Mouse (Mus musculus) urinary bladder, postnatal 14 days (tissue): ENCODE measurements around the gene Pus7.
"Not testable (repeated sequence)": the region's sequence is repeated elsewhere in the genome, so short reads cannot be mapped to it uniquely, and the experiment has no call there.

Source experiments
- DNase-seq: peaks from one replicate; pipeline ENCODE4 v3.0.0; 2021; ENCODE audit warnings: low spot score

Gene Pus7

DNA sequence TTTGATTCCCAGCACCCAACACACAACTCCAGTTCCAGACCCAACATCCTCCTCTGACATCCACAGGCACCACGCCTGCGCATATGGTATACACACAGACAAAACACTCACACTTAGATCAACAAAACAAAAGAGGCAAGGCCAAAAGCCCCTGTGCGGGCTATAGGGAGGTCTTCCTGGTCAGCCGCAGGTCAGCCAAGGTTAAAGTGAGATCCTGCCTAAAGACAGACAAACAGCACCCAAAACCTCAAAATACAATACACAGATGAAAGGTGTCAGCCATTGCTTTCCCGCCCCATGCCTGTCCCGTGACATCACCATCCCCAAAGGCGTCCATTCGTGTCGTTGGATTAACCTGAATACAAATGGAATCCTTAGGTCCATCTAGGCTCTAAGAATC, 27.9 kb downstream of the Pus7 start:
- DNase-seq, result no peak

GRCm38 (mm10) chr5:23749882-23750281, 33.6 kb downstream of the Pus7 start:
- DNase-seq, result no peak

DNA sequence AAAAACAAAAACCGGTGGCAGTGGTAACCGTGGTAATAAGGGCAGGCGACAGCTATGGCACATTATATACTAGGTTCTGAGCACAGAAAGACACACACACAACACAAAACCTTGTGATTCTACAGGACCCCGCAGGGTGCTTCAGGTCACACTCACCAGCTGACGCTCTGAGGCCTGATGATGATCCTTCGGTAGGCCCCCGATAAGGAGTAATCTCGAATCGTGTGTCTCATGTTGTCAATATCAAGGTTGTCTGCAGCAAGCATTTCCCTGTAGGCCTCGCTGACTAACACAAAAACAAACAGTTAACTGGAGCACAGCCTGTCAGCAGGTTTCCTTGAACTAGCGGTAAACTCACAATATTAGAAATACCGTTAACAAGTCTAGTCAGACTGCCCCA, 40.2 kb downstream of the Pus7 start:
- DNase-seq, result no peak

DNA sequence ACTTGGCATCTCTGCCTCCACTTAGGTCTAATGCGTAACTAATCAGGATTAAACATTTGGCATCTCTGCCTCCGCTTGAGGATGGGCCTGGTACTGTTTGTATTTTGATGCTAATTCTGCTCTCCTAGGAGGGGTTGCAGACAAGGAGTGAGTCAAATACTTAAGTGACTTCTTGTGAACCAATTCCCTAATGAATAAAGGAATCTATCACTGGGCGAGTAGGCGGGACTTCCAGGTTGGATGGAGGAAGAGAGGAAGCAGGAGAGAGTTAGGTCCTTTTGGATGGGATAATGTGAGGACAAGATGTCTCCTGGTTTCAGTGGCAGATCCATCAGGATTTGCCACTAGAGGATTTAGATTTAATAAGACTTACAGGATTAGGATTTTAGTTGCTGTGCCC, 46.4 kb downstream of the Pus7 start:
- no peak for DNase-seq

- peak; percentile 33 for DNase-seq
Measured at GRCm38 (mm10) chr5:23736366-23736765, 47.1 kb downstream of the Pus7 start.

DNA sequence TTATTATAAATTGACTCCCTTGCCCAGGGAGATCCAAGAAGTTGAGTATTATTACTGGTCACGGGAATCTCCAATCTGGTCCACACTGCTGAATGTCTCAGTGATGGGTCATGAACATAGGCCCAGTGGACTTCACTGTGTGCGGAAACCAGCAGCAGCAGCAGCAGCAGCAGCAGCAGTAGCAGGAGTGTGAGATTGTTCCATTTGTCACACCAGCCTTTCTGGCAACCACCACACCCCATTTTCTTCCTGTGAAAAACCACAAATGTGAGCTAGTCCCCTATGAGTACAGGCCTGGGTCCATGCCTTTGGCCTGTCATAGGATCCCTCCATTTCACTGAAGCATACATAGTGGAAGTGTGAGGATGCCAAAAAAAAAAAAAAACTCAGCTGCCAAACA, 61.6 kb downstream of the Pus7 start:
- DNase-seq, result no peak

- DNase-seq, result no peak
Measured at GRCm38 (mm10) chr5:23718881-23719328, 64.6 kb downstream of the Pus7 start.

DNA sequence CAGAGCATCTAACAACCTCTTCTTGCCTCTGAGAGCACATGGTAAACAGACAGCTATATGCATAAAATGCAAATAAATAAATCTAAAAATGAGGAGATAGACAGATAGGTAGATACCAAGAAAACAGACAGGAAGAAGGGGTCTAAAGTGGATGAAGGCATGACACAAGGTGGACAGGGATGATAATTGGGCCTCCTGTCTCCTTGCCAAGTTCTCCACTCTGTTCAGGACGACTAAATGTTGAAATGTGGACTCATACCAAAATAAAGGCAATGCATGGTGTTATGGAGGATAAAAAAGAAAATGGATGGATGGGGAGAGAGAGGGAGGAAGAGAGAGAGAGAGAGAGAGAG, 65.4 kb downstream of the Pus7 start:
- DNase-seq, result no peak

DNA sequence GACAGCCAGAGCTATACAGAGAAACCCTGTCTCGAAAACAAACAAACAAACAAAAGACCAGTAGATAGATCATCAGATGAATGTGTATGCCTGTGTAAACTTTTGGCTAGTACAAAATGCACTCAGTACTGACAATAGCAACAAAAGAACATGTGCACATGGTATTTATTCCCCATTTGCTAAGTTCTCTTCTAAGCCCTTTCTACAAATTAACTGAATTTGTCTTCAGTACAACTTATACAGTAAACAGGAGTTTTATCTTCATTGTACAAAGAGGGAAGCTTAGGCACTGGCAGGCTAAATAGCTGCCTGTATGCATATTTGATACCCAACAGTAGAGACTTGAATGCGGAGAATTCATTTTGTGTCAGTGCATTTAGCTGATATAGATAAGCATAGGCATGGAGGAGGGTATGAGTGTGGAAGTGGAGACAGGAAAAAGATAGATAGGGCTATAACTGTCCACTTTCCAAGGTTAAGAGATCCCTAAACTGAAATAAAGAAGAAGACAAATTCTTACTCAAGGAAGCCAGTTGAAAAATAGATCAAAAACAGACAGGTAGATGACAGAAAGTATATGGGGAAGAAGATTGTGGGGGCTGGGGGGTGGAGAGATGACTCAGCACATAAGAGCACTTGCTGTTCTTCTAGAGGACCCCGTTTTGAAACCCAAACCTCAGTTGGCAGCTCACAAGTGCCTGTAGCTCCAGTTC, 65.9 kb downstream of the Pus7 start:
- no peak for DNase-seq

- DNase-seq, result no peak
Measured at GRCm38 (mm10) chr5:23713401-23714335, 69.8 kb downstream of the Pus7 start.

DNA sequence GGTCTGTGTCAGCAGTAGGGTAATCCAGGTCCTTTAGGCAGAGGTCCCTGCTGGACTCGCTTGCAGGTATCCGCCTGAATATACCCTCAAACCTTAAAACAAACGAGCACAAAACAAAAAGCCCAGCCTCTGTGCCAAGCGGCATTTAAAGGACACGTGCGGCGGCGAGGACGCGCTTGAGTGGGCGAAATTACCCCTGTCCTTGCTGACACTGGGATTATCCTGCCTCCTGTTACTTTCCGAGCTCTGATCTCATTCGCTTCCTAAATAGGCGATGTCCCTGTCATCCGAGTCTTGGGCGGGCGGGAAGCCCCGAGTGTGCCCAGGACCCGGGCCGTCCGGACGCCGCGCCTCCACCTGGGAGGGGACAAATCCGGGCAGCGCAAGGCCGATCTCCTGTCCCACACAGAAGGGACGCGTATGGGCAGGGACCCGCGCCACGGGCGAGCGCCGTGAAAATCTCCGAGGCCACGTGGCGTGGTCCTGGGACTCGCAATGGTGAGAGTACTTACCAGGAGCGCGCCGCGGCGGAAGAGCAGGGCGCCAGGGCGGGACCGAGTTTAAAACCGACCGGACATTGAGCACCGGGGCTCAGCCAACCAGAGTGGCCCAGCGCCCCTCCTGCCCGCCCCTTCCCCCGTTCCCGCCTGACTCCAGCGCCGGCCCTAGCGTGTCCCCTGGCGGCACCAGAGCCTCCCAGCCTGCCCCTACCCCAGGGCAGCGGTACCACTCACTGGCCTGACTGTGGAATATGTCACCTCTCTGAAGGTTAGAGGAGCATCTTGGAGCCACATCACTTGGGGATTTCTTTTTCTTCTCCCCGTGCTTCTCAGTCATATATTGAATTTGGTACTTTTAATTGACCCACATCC, 71.1 kb downstream of the Pus7 start:
- peak; percentile 80 for DNase-seq

DNA sequence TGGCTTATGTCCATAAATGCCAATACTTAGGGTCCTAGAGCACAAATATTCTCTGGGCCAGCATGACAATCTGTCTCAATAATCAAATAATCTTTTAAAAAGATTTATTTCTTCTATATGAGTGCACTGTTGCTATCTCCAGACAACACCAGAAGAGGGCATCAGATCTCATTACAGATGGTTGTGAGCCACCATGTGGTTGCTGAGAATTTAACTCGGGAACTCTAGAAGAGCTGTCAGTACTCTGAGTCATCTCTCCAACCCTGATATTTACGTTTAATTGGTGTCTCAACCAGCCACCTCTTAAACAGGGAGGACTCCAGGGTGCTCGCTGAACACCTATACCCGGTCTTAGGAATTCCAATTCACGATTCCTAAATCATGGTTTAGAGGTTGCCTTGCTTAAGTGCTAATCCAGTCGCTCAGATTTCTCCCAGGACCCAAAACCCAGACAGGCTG, 71.8 kb downstream of the Pus7 start:
- not testable (repeated sequence) for DNase-seq

DNA sequence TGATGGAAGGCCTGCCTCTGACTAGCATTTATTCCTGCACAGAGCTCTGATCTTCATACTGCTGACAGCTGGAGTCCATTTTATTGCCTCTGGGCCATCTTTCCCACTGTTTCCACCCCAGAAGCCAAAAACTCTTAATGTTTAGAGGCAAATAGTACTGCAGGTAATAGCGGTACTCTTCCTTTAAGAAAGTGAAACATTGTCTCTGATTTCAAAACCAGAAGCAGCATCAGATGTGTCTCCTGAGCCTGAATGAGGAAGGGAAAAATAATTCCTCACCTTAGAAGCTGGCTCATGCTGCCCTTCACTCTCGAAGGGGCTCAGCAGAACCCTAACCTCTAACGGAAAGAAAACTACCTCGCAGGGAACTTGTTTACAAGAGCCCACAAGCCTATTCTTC, 72.3 kb downstream of the Pus7 start:
- DNase-seq, result no peak

DNA sequence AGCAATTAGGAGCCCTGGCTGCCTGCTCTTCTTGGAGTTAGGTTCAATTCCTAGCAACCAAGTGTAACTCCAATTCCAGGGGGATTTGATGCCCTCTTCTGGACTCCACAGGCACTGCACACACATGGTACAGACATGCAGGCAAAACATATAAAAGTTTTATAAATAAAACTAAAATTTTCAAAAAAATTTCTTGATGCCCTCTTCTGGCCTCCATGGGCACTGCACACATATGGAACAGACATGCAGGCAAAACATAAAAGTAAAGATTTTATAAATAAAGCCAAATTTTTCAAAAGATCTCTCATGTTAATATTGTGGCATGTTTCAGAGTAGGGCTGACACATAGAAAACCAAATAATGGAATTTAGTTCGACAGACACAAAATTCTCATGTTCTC, 73.8 kb downstream of the Pus7 start:
- DNase-seq, result no peak

DNA sequence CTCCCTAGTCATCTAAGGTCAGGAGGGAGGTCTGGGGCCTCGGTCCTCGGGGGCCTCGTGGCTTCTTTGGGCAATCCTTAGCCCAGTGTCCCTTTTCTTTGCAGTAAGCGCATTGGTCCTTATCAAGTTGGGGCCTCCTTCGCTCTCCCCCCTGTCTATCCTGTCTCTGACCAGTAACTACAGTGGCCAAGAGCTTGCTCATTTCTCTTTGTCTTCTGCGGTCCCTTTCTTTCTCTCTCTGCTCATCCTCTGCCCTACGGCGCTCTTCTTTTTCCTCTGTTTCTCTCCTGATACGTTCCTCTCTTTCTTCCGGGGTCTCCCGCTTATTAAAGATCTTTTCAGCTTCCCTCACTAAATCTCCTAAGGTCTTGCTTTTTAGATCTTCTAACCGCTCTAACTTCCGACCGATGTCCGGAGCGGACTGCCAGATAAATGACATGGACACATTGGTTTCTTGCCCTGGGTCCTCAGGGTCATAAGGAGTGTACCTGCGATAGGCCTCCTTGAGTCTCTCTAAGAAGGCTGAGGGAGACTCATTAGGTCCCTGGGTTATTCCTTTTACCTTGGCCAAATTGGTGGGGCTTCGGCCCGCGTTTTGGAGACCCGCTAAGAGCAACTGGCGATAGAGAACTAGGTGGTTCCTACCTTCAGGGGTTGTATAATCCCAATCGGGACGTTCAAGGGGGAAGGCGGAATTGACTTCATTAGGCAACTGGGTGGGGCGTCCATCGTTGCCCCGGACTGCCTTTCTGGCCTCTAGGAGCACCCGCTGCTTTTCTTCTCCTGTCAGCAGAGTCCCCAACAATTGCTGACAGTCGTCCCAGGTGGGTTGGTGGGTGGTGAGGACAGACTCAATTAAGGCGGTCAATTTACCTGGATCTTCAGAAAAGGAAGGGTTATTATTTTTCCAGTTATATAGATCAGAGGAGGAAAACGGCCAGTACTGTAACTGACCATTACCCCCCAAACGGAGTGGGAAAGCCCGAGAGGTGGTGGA, 76.6 kb downstream of the Pus7 start:
- not testable (repeated sequence) for DNase-seq

DNA sequence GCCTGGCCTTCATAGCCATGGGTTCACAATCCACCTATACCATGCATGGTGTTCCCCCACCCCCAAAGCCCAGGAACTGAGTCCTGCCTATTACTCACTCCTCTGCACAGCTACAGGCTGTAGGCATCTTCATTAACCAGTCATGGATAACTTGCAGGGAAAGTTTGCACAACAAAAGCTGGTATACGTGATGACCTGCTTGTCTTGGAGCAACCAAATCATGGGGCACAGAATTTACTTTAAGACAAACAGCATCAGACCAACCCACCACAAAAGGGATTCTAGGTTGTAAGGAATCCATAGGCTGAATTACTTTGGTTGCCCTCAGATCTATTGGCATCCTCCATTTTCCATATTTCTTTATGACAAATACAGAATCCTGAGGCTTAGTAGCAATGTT, 86.1 kb downstream of the Pus7 start:
- DNase-seq, result no peak
